ENCODE assay signal across 21 mouse cellular contexts in the genomic region with DNA sequence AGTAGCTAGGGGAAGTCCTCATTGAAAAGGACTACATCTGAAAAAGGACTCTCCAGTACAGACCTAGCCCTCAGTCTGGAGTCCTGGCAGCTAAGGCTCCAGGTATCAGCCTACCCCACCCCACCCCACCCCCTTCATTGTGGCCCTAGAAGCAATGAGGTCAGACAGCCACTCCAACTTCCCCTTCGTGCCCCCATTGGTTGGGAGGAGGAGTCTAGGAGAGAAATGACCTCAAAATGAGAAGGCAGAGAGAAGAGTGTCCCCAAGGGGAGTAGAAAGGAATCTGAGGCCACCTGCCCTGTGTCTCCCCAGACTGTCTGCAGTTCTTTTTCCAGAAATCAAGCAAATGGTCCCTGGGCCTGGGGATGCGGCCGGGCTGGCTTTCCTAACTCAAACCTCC. TPM values are rescaled to one million over a fixed set of nuclear protein-coding genes. Genes with fewer than 3 reads are reported as not detected.
DNase-seq lines count a peak whose midpoint lies in the region; ATAC-seq lines count a peak whose summit lies in the region.
"Had no signal": no experiment of that assay in that cellular context is flagged by ENCODE, and none has a peak within 500 bp of the region (broad histone marks: within the 10 kb centered on the region; RNA-seq: fewer than 3 reads in every experiment).

No protein-coding gene starts in this region.

- no peaks in the 10 kb centered on the region for H3K9me3 ChIP-seq in heart, embryonic 11.5 days (replicated peaks; ENCODE audit: control insufficient read depth, low read length)
- H3K9me3 ChIP-seq in heart, embryonic 12.5 days (replicated peaks), result no peaks in the 10 kb centered on the region
- H3K9me3 ChIP-seq: embryonic facial prominence, embryonic 13.5 days; forebrain, embryonic 13.5 days; heart, embryonic 15.5 days; hindbrain, embryonic 10.5 days had no signal

- no peaks in the 10 kb centered on the region for H3K27me3 ChIP-seq in splenic B cell, adult 2 months (ENCODE audit: control insufficient read depth, insufficient read depth, low read length, poor library complexity, severe bottlenecking)
- H3K27me3 ChIP-seq in heart, embryonic 11.5 days (ENCODE audit: control insufficient read depth, insufficient read depth, low read length), result peaks cover 76% of the 10 kb centered on the region
- H3K27me3 ChIP-seq in heart, embryonic 12.5 days (replicated peaks), result peaks cover 77% of the 10 kb centered on the region

- peak; percentile 68 for ATAC-seq in common myeloid progenitor, adult 5-6 weeks (replicated peaks; ENCODE audit: low read depth, poor library complexity, severe bottlenecking)
- peak; percentile 90 for ATAC-seq in megakaryocyte, adult 5-6 weeks (ENCODE audit: poor library complexity, severe bottlenecking)
- ATAC-seq in heart, embryonic 11.5 days (replicated peaks; ENCODE audit: insufficient number of reproducible peaks, low FRiP score, low TSS enrichment), result no peak
- no peak for ATAC-seq in heart, embryonic 12.5 days (ENCODE audit: insufficient number of reproducible peaks, low FRiP score)
- ATAC-seq: forebrain, embryonic 13.5 days; intestine, embryonic 16.5 days had no signal

- no peak overlapping the region for H3K4me3 ChIP-seq in heart, embryonic 11.5 days (ENCODE audit: low read depth, low read length)
- no peak overlapping the region for H3K4me3 ChIP-seq in heart, embryonic 12.5 days
- H3K4me3 ChIP-seq: embryonic facial prominence, embryonic 13.5 days; forebrain, embryonic 13.5 days; gastrocnemius, adult 2 months; heart, embryonic 15.5 days; hindbrain, embryonic 10.5 days had no signal

- peaks cover 6% of the 10 kb centered on the region; the same call in 1 of the 2 replicates for H3K4me1 ChIP-seq in heart, embryonic 11.5 days (ENCODE audit: control insufficient read depth, insufficient read depth, low read length)
- H3K4me1 ChIP-seq in heart, embryonic 12.5 days (replicated peaks), result peaks cover 11% of the 10 kb centered on the region

- peak; percentile 33 for DNase-seq in CD4-positive helper T cell, adult 2 months (ENCODE audit: low read depth, low spot score)
- DNase-seq in splenic B cell, adult 2 months (ENCODE audit: low read depth, low spot score), result peak; percentile 71
- no peak for DNase-seq in c-Kit-positive CD71-positive TER-119-positive erythroid progenitor cells, embryonic 14.5 days (ENCODE audit: low spot score)
- DNase-seq: adrenal gland, adult 8-10 months; cerebellum, adult 11-12 months; cerebellum, adult 9-10 months; cerebellum, postnatal 25 days; gastrocnemius, adult 2 months; gastrocnemius, postnatal 25 days; heart, adult 11 months; heart, postnatal 14 days had no signal

- no peak overlapping the region for H3K4me2 ChIP-seq in heart, embryonic 11.5 days
- H3K4me2 ChIP-seq in heart, embryonic 12.5 days, result no peak overlapping the region
- H3K4me2 ChIP-seq: embryonic facial prominence, embryonic 13.5 days; forebrain, embryonic 13.5 days; heart, embryonic 15.5 days; hindbrain, embryonic 14.5 days had no signal

- H3K27ac ChIP-seq in heart, embryonic 11.5 days (ENCODE audit: low read depth, low read length), result no peak overlapping the region
- H3K27ac ChIP-seq in heart, embryonic 12.5 days (ENCODE audit: poor library complexity, severe bottlenecking), result no peak overlapping the region
- H3K27ac ChIP-seq: embryonic facial prominence, embryonic 13.5 days; forebrain, embryonic 13.5 days; gastrocnemius, adult 2 months; heart, embryonic 15.5 days; hindbrain, embryonic 10.5 days; hindbrain, embryonic 14.5 days had no signal

- WGBS in heart, embryonic 11.5 days (ENCODE audit: insufficient replicate concordance), result 60% methylated on average over 3 of the region's 3 CpGs
- 75% methylated on average over 3 of the region's 3 CpGs for WGBS in heart, embryonic 12.5 days

- no peak overlapping the region for H3K9ac ChIP-seq in heart, embryonic 11.5 days (ENCODE audit: low read depth, low read length)
- H3K9ac ChIP-seq in heart, embryonic 12.5 days, result no peak overlapping the region
- H3K9ac ChIP-seq: embryonic facial prominence, embryonic 13.5 days; forebrain, embryonic 13.5 days; heart, embryonic 15.5 days; hindbrain, embryonic 14.5 days had no signal

- H3K36me3 ChIP-seq in splenic B cell, adult 2 months (ENCODE audit: control insufficient read depth, insufficient read depth, low read length, poor library complexity, severe bottlenecking), result peaks cover 13% of the 10 kb centered on the region
- no peaks in the 10 kb centered on the region for H3K36me3 ChIP-seq in heart, embryonic 11.5 days (ENCODE audit: control insufficient read depth, insufficient read depth, low read length)
- no peaks in the 10 kb centered on the region for H3K36me3 ChIP-seq in heart, embryonic 12.5 days
- H3K36me3 ChIP-seq: embryonic facial prominence, embryonic 13.5 days; heart, embryonic 15.5 days; hindbrain, embryonic 10.5 days had no signal

RNA-seq across cellular contexts. Expression of a gene that starts 39.7 kb away (rescaled TPM):
- 8.9 and 20.1 TPM in 2 replicates for total RNA-seq in common myeloid progenitor, adult 5-6 weeks (2017)
- 18.1 and 20.8 TPM in 2 replicates for total RNA-seq in megakaryocyte, adult 5-6 weeks (2015)
- total RNA-seq in megakaryocyte, adult 5-6 weeks (2017), result 4.3 and 6.5 TPM in 2 replicates
- polyA plus RNA-seq in heart, embryonic 11.5 days (2014; fragmentation: Nextera tagmentation; extraction: Ambion mirVana), result 0.06 TPM in 1 of 2 replicates, not detected in the other
- polyA plus RNA-seq in heart, embryonic 12.5 days (2016; fragmentation: Nextera tagmentation; extraction: Ambion mirVana), result 0.04 and 0.06 TPM in 2 replicates
- polyA plus RNA-seq: forebrain, embryonic 13.5 days; hindbrain, embryonic 14.5 days had no signal

Comparison
In these comparisons a context has a peak if more than half of its experiments do, and no peak if none do; other contexts are left out.
1. ATAC-seq: peak in common myeloid progenitor, adult 5-6 weeks (single experiment) and megakaryocyte, adult 5-6 weeks (single experiment); none in heart, embryonic 11.5 days (single experiment) and heart, embryonic 12.5 days (single experiment).